Mouse (Mus musculus): Measurements from ENCODE around the gene Fgd6. TPM values are rescaled to one million over a fixed set of nuclear protein-coding genes. Genes with fewer than 3 reads are reported as not detected.

Fgd6 gene
- polyA plus RNA-seq, 1 experiment from 2014 or later = 1.7 TPM

GRCm38 (mm10) chr10:94138890-94139482 is 103.2 kb downstream of the Fgd6 start:
- H3K27me3 ChIP-seq (ENCODE audit: control insufficient read depth, insufficient read depth, low read length) = no peaks in the 10 kb centered on the region
- H3K9me3 ChIP-seq (ENCODE audit: control insufficient read depth, low read length) = no peaks in the 10 kb centered on the region
- no peak overlapping the region for H3K9ac ChIP-seq (ENCODE audit: low read length)
- H3K36me3 ChIP-seq (ENCODE audit: control insufficient read depth, insufficient read depth, low read length) = no peaks in the 10 kb centered on the region
- 79% methylated on average over 10 of the region's 10 CpGs for WGBS
- no peak for DNase-seq (ENCODE audit: low spot score)
- no peak for ATAC-seq (ENCODE audit: low FRiP score, low TSS enrichment)
- H3K27ac ChIP-seq (replicated peaks) = no peak overlapping the region
- H3K4me2 ChIP-seq (replicated peaks; ENCODE audit: low read depth) = no peak overlapping the region
- H3K4me1 ChIP-seq (replicated peaks; ENCODE audit: control insufficient read depth, insufficient read depth) = no peaks in the 10 kb centered on the region
- no peak for TF ChIP-seq CTCF (IDR thresholded peaks at IDR 0.05; ENCODE audit: low read depth)
- H3K4me3 ChIP-seq (ENCODE audit: low read depth, low read length) = no peak overlapping the region

DNA sequence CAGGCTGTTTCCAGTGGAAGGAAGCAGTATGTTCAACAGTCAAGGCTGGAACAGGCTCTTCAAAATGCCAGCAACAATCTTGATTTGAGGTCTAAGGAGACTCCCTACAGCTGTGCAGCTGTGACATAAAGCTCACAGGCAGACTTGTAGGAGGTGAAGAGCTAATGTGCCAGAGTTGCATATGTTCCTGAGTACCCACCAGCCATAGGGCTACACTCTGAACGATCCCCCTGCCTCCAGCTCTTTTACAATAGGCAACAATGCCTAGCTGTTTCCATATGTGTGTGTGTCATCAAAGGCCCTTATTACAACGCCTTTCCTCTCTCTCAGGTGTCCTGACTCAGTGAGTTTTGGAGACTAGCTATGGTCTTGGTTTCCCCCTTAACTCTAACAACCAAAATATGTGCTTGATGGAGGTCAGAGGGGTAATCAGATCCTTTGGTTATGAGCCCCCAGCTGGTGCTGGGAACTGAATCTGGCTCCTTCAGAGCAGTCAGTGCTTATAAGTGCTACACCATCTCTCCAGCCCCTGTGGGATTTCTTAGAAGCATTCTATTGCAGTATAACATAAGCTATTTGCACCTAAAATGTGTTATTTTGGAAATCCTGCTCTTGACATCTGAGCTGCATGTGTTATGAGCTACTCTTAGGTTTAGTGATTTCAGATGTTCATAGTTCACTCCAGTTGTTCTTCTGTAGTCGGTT is 104.6 kb downstream of the Fgd6 start:
- 82% methylated on average over 3 of the region's 3 CpGs for WGBS
- Histone ChIP-seq H3K4me1 (replicated peaks; ENCODE audit: control insufficient read depth, insufficient read depth) (no peaks in the 10 kb centered on the region), H3K9me3 (ENCODE audit: control insufficient read depth, low read length) (no peaks in the 10 kb centered on the region), H3K9ac (ENCODE audit: low read length) (no peak overlapping the region), H3K27ac (replicated peaks) (no peak overlapping the region), H3K27me3 (ENCODE audit: control insufficient read depth, insufficient read depth, low read length) (no peaks in the 10 kb centered on the region), H3K36me3 (ENCODE audit: control insufficient read depth, insufficient read depth, low read length) (no peaks in the 10 kb centered on the region), H3K4me3 (ENCODE audit: low read depth, low read length) (no peak overlapping the region), H3K4me2 (replicated peaks; ENCODE audit: low read depth) (no peak overlapping the region)
- ATAC-seq (ENCODE audit: low FRiP score, low TSS enrichment) (no peak), DNase-seq (ENCODE audit: low spot score) (no peak)
- TF ChIP-seq CTCF (IDR thresholded peaks at IDR 0.05; ENCODE audit: low read depth) = no peak
- no peak for TF ChIP-seq EP300 (optimal IDR thresholded peaks at IDR 0.05)

- no peak overlapping the region for H3K4me2 ChIP-seq (replicated peaks; ENCODE audit: low read depth)
- no peaks in the 10 kb centered on the region for H3K36me3 ChIP-seq (ENCODE audit: control insufficient read depth, insufficient read depth, low read length)
- H3K4me1 ChIP-seq (replicated peaks; ENCODE audit: control insufficient read depth, insufficient read depth) = no peaks in the 10 kb centered on the region
- no peak overlapping the region for H3K9ac ChIP-seq (ENCODE audit: low read length)
- 84% methylated on average over 3 of the region's 3 CpGs for WGBS
- H3K4me3 ChIP-seq (ENCODE audit: low read depth, low read length) = no peak overlapping the region
- H3K9me3 ChIP-seq (ENCODE audit: control insufficient read depth, low read length) = no peaks in the 10 kb centered on the region
- ATAC-seq (ENCODE audit: low FRiP score, low TSS enrichment) (no peak), DNase-seq (ENCODE audit: low spot score) (no peak)
- no peak overlapping the region for H3K27ac ChIP-seq (replicated peaks)
- TF ChIP-seq EP300 (optimal IDR thresholded peaks at IDR 0.05) (no peak), CTCF (IDR thresholded peaks at IDR 0.05; ENCODE audit: low read depth) (no peak)
- no peaks in the 10 kb centered on the region for H3K27me3 ChIP-seq (ENCODE audit: control insufficient read depth, insufficient read depth, low read length)
These were observed 106.6 kb downstream of the Fgd6 start for GRCm38 (mm10) chr10:94142427-94142826.

GRCm38 (mm10) chr10:94144581-94144980 is 108.8 kb downstream of the Fgd6 start:
- DNase-seq (ENCODE audit: low spot score) (no peak), ATAC-seq (ENCODE audit: low FRiP score, low TSS enrichment) (no peak)
- TF ChIP-seq CTCF (IDR thresholded peaks at IDR 0.05; ENCODE audit: low read depth) = no peak
- H3K4me3 ChIP-seq (ENCODE audit: low read depth, low read length) = no peak overlapping the region
- H3K27me3 ChIP-seq (ENCODE audit: control insufficient read depth, insufficient read depth, low read length) = no peaks in the 10 kb centered on the region
- 49% methylated on average over 5 of the region's 5 CpGs for WGBS
- no peaks in the 10 kb centered on the region for H3K9me3 ChIP-seq (ENCODE audit: control insufficient read depth, low read length)
- no peak overlapping the region for H3K9ac ChIP-seq (ENCODE audit: low read length)
- no peaks in the 10 kb centered on the region for H3K36me3 ChIP-seq (ENCODE audit: control insufficient read depth, insufficient read depth, low read length)
- no peak overlapping the region for H3K4me2 ChIP-seq (replicated peaks; ENCODE audit: low read depth)
- no peak overlapping the region for H3K27ac ChIP-seq (replicated peaks)
- H3K4me1 ChIP-seq (replicated peaks; ENCODE audit: control insufficient read depth, insufficient read depth) = no peaks in the 10 kb centered on the region

GRCm38 (mm10) chr10:94147391-94147755 is 111.6 kb downstream of the Fgd6 start:
- Histone ChIP-seq H3K36me3 (ENCODE audit: control insufficient read depth, insufficient read depth, low read length) (no peaks in the 10 kb centered on the region), H3K27ac (replicated peaks) (peak overlapping the region; percentile 99), H3K9ac (ENCODE audit: low read length) (peak overlapping the region; percentile 97), H3K9me3 (ENCODE audit: control insufficient read depth, low read length) (no peaks in the 10 kb centered on the region), H3K27me3 (ENCODE audit: control insufficient read depth, insufficient read depth, low read length) (no peaks in the 10 kb centered on the region), H3K4me1 (replicated peaks; ENCODE audit: control insufficient read depth, insufficient read depth) (no peaks in the 10 kb centered on the region), H3K4me2 (replicated peaks; ENCODE audit: low read depth) (peak overlapping the region; percentile 84), H3K4me3 (ENCODE audit: low read depth, low read length) (peak overlapping the region; percentile 90)
- ATAC-seq (ENCODE audit: low FRiP score, low TSS enrichment) (peak; percentile 71), DNase-seq (ENCODE audit: low spot score) (no peak)
- 6% methylated on average over 8 of the region's 8 CpGs for WGBS
- TF ChIP-seq EP300 (optimal IDR thresholded peaks at IDR 0.05) (no peak), CTCF (IDR thresholded peaks at IDR 0.05; ENCODE audit: low read depth) (no peak)

DNA sequence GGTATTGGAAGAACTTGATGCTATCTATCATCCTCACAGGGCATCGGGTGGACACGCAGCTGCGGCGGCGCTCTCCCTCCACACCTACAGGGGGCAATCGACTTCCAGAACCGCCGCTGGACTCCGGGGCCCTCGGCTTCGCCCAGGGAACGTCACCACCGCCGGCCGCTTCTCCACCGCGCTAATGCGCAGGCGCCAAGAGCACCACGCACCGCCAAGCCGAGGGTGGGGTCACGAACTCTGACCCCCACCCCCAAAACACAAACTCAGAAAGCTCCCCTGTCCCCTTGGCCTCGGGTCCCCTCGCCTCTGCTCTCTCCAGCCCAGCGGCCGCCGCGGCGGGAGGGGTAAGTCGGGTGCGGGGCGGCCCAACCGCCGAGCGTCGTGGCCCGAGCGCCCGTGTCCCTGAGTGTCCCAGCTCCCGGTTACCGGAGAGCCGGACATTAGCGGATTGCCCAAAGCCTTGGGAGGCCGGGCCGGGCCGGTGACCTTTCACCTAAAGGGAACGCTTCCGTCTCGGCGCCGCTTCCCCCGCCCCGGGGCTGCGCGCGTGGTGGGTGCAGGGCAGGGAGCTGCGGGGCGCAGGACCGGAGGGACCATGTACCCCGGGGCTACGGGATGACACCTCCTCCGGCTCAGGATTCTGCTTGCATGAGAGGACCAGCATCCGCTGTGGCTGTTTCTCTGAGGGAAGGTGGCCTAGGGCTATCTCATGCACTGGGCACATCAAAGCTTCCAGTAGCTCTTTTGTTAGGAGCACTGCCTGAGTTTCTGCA is 112.1 kb downstream of the Fgd6 start, which contains the start of gene Nr2c1:
Gene Nr2c1, plus strand, starts transcription at position 268 of the 776 bp plus-strand sequence.
- Histone ChIP-seq H3K27me3 (ENCODE audit: control insufficient read depth, insufficient read depth, low read length) (no peaks in the 10 kb centered on the region), H3K4me2 (replicated peaks; ENCODE audit: low read depth) (peak within 1 kb of the TSS; percentile 84), H3K4me1 (replicated peaks; ENCODE audit: control insufficient read depth, insufficient read depth) (no peaks in the 10 kb centered on the region), H3K9ac (ENCODE audit: low read length) (peak within 1 kb of the TSS; percentile 97), H3K27ac (replicated peaks) (peak within 1 kb of the TSS; percentile 99), H3K36me3 (ENCODE audit: control insufficient read depth, insufficient read depth, low read length) (no peaks in the 10 kb centered on the region), H3K9me3 (ENCODE audit: control insufficient read depth, low read length) (no peaks in the 10 kb centered on the region), H3K4me3 (ENCODE audit: low read depth, low read length) (peak within 1 kb of the TSS; percentile 90)
- TF ChIP-seq EP300 (optimal IDR thresholded peaks at IDR 0.05) = peak; percentile 14
- peak; percentile 72 for TF ChIP-seq CTCF (IDR thresholded peaks at IDR 0.05; ENCODE audit: low read depth)
- DNase-seq (ENCODE audit: low spot score) (peak; percentile 89), ATAC-seq (ENCODE audit: low FRiP score, low TSS enrichment) (peak; percentile 94)
- under 1% methylated on average over 63 of the region's 64 CpGs for WGBS
